ENCODE assay signal across 8 mouse cellular contexts in genomic region chr12:111809762-111810161, GRCm38 (mm10). TPM values are rescaled to one million over a fixed set of nuclear protein-coding genes. Genes with fewer than 3 reads are reported as not detected.
DNase-seq lines count a peak whose midpoint lies in the region; ATAC-seq and TF ChIP-seq lines count a peak whose summit lies in the region.

No protein-coding gene starts in this region.

- ATAC-seq in embryonic facial prominence, embryonic 14.5 days (ENCODE audit: low read depth) = peak; percentile 48
- ATAC-seq in limb, embryonic 15.5 days (ENCODE audit: insufficient number of reproducible peaks, low FRiP score, low TSS enrichment, low read depth) = peak; percentile 5; the same call in 1 of the 2 replicates
- ATAC-seq in midbrain, postnatal 0 days (ENCODE audit: low FRiP score) = 0 out of 2 replicates have a peak, but pooled peaks have one; percentile 5

- H3K4me1 ChIP-seq in embryonic facial prominence, embryonic 14.5 days (ENCODE audit: control insufficient read depth, insufficient read depth, low read length) = peaks cover 10% of the 10 kb centered on the region
- H3K4me1 ChIP-seq in limb, embryonic 15.5 days = peaks cover 24% of the 10 kb centered on the region
- H3K4me1 ChIP-seq in midbrain, postnatal 0 days (ENCODE audit: insufficient read depth, low read length) = peaks cover 4% of the 10 kb centered on the region; the same call in 1 of the 2 replicates

- H3K36me3 ChIP-seq in embryonic facial prominence, embryonic 14.5 days (ENCODE audit: control insufficient read depth, insufficient read depth, low read length) = peaks cover 46% of the 10 kb centered on the region
- peaks cover 41% of the 10 kb centered on the region for H3K36me3 ChIP-seq in limb, embryonic 15.5 days
- H3K36me3 ChIP-seq in midbrain, postnatal 0 days (ENCODE audit: insufficient read depth, low read length) = peaks cover 17% of the 10 kb centered on the region

- no peaks in the 10 kb centered on the region for H3K27me3 ChIP-seq in embryonic facial prominence, embryonic 14.5 days (replicated peaks; ENCODE audit: control insufficient read depth, insufficient read depth, low read length)
- H3K27me3 ChIP-seq in limb, embryonic 15.5 days = no peaks in the 10 kb centered on the region
- no peaks in the 10 kb centered on the region for H3K27me3 ChIP-seq in midbrain, postnatal 0 days (ENCODE audit: insufficient read depth, low read length)

- peak overlapping the region; percentile 35 for H3K9ac ChIP-seq in embryonic facial prominence, embryonic 14.5 days (ENCODE audit: low read depth, low read length)
- peak overlapping the region; percentile 14; the same call in 1 of the 2 replicates for H3K9ac ChIP-seq in limb, embryonic 15.5 days
- peak overlapping the region; percentile 39 for H3K9ac ChIP-seq in midbrain, postnatal 0 days (replicated peaks; ENCODE audit: low read length, poor library complexity, severe bottlenecking)

- DNase-seq in layer of hippocampus, adult 11-12 months (ENCODE audit: low spot score) = peak; percentile 78
- no peak for DNase-seq in layer of hippocampus, adult 9-10 months (ENCODE audit: low spot score)
- peak; percentile 84 for DNase-seq in embryonic facial prominence, embryonic 14.5 days (ENCODE audit: low spot score)
- DNase-seq in heart, adult 8-10 months (ENCODE audit: low spot score) = peak; percentile 68
- peak; percentile 80 to 82 for DNase-seq in kidney, adult 8-10 months
- DNase-seq in midbrain, postnatal 0 days (ENCODE audit: low spot score) = peak; percentile 78
- DNase-seq in spleen, postnatal 4 days (ENCODE audit: low spot score in 2 of 2) = peak; percentile 63 to 82

- peak overlapping the region; percentile 52 for H3K27ac ChIP-seq in embryonic facial prominence, embryonic 14.5 days (replicated peaks; ENCODE audit: low read depth, low read length)
- peak overlapping the region; percentile 69 for H3K27ac ChIP-seq in limb, embryonic 15.5 days
- peak overlapping the region; percentile 34; the same call in 1 of the 2 replicates for H3K27ac ChIP-seq in midbrain, postnatal 0 days (ENCODE audit: low read depth, low read length)

- H3K9me3 ChIP-seq in embryonic facial prominence, embryonic 14.5 days (ENCODE audit: control insufficient read depth, low read length) = no peaks in the 10 kb centered on the region
- no peaks in the 10 kb centered on the region for H3K9me3 ChIP-seq in limb, embryonic 15.5 days
- no peaks in the 10 kb centered on the region for H3K9me3 ChIP-seq in midbrain, postnatal 0 days (ENCODE audit: low read length)

- 5% methylated on average over 7 of the region's 9 CpGs for WGBS in embryonic facial prominence, embryonic 14.5 days
- 1% methylated on average over 9 of the region's 9 CpGs for WGBS in limb, embryonic 15.5 days
- WGBS in midbrain, postnatal 0 days = 2% methylated on average over 9 of the region's 9 CpGs

- H3K4me2 ChIP-seq in embryonic facial prominence, embryonic 14.5 days (ENCODE audit: low read depth, low read length) = peak overlapping the region; percentile 11; the same call in 1 of the 2 replicates
- H3K4me2 ChIP-seq in limb, embryonic 15.5 days = peak overlapping the region; percentile 31
- H3K4me2 ChIP-seq in midbrain, postnatal 0 days (ENCODE audit: low read depth, low read length, poor library complexity, severe bottlenecking) = no peak overlapping the region

- no peak overlapping the region for H3K4me3 ChIP-seq in embryonic facial prominence, embryonic 14.5 days (ENCODE audit: low read depth, low read length)
- H3K4me3 ChIP-seq in limb, embryonic 15.5 days = peak overlapping the region; percentile 12
- no peak overlapping the region for H3K4me3 ChIP-seq in midbrain, postnatal 0 days (ENCODE audit: low read depth, low read length)

- TF ChIP-seq CTCF in midbrain, postnatal 0 days (IDR thresholded peaks at IDR 0.05) = peak; percentile 44

RNA-seq across cellular contexts. Expression of gene Xrcc3, which starts 3.9 kb away (rescaled TPM):
- 8.5 and 11.7 TPM in 2 replicates for polyA plus RNA-seq in embryonic facial prominence, embryonic 14.5 days (2014; fragmentation: Nextera tagmentation; extraction: Ambion mirVana)
- 1 to 10 TPM in 1 of 4 experiments, under 1 TPM in 3; 0.54 to 1.1 (median 0.77) TPM for total RNA-seq in heart, adult 8-10 months (2022)
- polyA plus RNA-seq in limb, embryonic 15.5 days (2015; fragmentation: Nextera tagmentation; extraction: Ambion mirVana) = 8.4 and 9.9 TPM in 2 replicates
- total RNA-seq in midbrain, postnatal 0 days (2014; rRNA removed) = 4.1 and 5.4 TPM in 2 replicates
- polyA plus RNA-seq in midbrain, postnatal 0 days (2015; fragmentation: Nextera tagmentation; extraction: Ambion mirVana) = 1.7 and 2.5 TPM in 2 replicates

RNA-seq across cellular contexts. Expression of gene Zfyve21, which starts 4.2 kb away (rescaled TPM):
- polyA plus RNA-seq in embryonic facial prominence, embryonic 14.5 days (2014; fragmentation: Nextera tagmentation; extraction: Ambion mirVana) = 119 and 122 TPM in 2 replicates
- total RNA-seq in heart, adult 8-10 months (2022) = 10 to 100 TPM; 57.5 to 90.1 (median 67.6) TPM
- 122 and 141 TPM in 2 replicates for polyA plus RNA-seq in limb, embryonic 15.5 days (2015; fragmentation: Nextera tagmentation; extraction: Ambion mirVana)
- 30.6 and 30.9 TPM in 2 replicates for total RNA-seq in midbrain, postnatal 0 days (2014; rRNA removed)
- polyA plus RNA-seq in midbrain, postnatal 0 days (2015; fragmentation: Nextera tagmentation; extraction: Ambion mirVana) = 29.7 and 37.2 TPM in 2 replicates

RNA-seq across cellular contexts. Expression of gene Klc1, which starts 51.1 kb away (rescaled TPM):
- polyA plus RNA-seq in embryonic facial prominence, embryonic 14.5 days (2014; fragmentation: Nextera tagmentation; extraction: Ambion mirVana) = 128 and 137 TPM in 2 replicates
- 10 to 100 TPM; 73.6 to 90.4 (median 83.5) TPM for total RNA-seq in heart, adult 8-10 months (2022)
- 107 and 121 TPM in 2 replicates for polyA plus RNA-seq in limb, embryonic 15.5 days (2015; fragmentation: Nextera tagmentation; extraction: Ambion mirVana)
- 509 and 579 TPM in 2 replicates for total RNA-seq in midbrain, postnatal 0 days (2014; rRNA removed)
- polyA plus RNA-seq in midbrain, postnatal 0 days (2015; fragmentation: Nextera tagmentation; extraction: Ambion mirVana) = 653 and 669 TPM in 2 replicates
